Mouse (Mus musculus): Measurements from ENCODE around the gene Gm5678.

Gm5678 gene

DNA sequence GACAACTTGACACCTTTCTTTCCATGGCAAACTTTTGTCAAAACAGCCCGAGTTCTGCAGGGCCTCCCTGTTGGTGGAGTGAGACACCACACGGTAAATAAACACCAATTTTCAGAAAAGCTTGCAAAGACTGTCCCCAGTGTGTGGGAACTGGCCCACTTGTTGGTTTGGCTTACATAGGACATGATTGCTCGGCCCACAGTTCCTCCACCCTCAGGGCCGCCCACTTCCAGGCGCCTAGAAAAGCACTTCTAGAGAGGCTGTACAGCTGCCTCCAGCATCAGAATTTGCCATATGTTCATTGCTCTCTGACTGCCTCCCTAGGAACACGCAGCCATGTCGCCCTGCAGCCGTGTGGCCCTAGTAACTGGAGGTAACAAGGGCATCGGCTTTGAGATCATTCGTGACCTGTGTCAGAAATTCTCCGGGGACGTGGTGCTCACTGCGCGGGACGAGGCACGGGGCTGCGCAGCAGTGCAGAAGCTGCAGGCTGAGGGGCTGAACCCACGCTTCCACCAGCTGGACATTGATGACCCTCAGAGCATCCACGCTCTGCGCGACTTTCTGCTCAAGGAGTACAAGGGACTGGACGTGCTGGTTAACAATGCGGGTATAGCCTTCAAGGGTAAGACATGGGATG lies at the start of gene Gm5678:
Gene Gm5678, plus strand, starts transcription at position 337 of the 640 bp plus-strand sequence.
- no peak for DNase-seq

GRCm38 (mm10) chr16:93578346-93579005 lies 49.4 kb upstream of the Gm5678 start:
- DNase-seq: no peak

DNA sequence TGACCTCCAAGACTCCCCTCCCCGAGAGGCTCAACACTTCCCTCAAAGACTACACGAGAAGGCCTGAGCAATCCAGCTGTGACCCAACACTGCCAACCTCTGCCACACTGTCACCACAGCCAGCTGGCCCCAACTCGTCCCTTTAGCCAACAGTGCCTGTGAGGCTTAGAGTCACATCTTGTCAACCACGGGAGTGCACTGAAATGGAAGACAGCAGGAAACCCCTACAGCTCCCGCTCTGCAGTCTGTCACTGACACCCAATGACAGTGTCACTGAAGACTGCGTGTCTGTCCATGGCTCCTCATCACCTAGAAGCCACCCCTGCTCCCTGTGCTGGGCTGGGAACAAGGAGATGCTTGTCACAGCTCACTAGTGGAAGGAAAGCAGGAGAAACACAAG lies 46.8 kb upstream of the Gm5678 start:
- no peak for DNase-seq

DNA sequence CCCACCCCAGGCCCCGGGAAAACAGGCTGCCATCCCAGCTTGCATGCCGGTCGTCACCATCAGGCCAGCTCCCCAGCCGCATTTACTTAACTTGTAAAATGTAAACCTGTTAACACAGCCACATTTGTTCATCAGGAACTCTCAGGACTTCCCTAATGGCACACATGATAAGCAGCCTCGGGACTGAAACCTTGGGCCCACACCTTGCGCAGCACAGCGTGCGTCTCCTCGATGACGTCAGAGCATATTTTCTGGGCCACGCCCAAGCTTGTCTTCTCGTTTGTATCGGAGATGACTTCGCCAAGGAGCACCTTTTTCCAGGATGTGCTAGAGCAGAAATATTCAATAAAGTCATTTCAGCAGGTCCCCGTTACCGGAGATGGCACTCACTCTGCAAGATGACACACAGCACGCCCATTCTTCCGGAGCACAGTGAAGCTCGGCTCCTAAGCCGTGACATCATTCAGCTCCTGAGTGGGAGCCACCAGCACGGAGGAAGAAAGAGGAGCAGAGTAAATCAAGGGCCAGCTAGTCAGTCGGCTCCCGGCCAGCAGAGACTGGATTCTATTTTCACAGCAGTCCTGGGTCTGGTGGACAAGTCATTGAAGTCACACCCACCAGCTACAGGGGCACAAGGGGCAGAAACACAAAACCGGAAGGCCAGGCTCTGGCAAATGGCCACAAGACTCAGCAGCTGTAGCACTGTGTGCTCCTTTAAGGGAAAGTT lies 42.8 kb upstream of the Gm5678 start:
- DNase-seq: no peak

GRCm38 (mm10) chr16:93585703-93586205 lies 42.1 kb upstream of the Gm5678 start:
- DNase-seq: no peak

GRCm38 (mm10) chr16:93586382-93586781 lies 41.5 kb upstream of the Gm5678 start:
- no peak for DNase-seq

- no peak for DNase-seq
These were observed 39.6 kb upstream of the Gm5678 start for GRCm38 (mm10) chr16:93588281-93588680.

DNA sequence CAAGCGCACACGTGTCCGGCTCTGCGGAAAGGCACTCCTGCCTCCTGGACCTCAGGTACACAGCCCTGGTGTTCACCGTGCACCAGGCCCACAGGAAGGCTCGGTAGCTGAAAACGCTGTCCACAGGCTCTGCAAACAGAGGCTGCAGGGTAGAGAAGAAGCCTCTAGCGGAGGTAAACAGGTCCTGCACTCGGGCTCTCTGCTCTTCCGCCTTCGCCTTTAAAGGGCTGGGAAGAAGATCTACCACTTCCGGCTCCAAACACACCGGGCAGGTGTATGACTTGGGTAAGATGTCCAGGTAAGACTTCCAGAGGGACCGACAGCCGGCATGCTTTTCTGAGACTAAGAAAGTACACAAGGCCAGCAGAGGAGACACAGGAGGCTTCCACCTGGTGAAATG lies 37.0 kb upstream of the Gm5678 start:
- no peak for DNase-seq

DNA sequence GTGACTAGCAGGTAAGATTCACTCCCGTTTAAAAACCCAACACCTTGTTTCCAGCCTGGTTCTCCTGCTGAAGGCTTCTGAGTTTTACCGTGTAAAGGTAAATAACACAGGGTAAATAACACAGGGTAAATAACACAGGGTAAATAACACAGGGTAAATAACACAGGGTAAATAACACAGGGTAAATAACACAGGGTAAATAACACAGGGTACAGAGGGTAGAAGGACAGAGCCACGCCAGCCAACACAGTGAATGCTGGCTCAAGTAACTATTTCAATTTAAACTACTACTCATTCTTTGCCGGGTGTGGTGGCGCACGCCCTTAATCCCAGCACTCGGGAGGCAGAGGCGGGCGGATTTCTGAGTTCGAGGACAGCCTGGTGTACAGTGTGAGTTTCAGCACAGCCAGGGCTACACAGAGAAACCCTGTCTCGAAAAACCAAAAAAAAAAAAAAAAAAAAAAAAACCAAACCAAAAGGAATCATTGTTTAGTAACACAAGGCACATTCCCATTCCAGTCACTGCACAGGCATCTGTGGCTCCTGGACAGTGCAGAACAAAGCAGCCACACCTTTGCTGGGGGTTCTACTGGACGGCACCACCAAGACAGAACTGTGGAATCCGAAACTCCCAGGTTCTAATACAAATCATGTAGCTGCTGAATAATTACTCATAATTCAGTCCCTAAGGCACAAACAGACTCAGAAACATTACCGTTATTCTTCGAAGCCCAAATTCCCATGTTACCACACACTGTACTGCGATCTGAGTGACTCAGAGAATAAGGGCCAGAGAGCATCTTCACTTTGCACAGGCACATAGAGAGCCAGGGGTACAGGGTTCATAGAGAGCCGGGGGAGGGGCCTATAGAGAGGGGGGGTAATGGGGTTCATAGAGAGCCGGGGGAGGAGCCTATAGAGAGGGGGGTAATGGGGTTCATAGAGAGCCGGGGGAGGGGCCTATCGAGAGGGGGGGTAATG lies 36.2 kb upstream of the Gm5678 start:
- DNase-seq: no peak

- DNase-seq: no peak
These were observed 35.2 kb upstream of the Gm5678 start for GRCm38 (mm10) chr16:93592711-93593110.

DNA sequence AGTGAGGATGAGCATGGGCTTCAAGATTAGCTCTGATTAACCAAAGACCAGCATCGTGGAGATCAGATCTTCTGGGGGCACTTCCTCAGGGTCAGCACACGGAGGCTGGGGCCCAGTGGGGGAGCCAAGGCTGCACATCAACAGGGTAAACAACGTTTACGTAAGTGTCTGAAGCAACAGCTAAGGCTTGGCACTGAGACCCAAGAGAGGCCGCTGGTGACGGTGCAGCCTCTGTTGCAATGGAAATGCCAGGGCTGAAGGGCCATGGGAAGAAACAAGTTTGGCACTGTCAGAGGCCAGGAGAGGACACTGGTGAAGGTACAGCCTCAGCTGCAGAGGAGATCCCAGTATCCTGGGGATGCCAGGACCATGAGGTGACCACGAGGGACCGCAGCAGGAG lies 34.5 kb upstream of the Gm5678 start:
- no peak for DNase-seq

- no peak for DNase-seq
These were observed 33.4 kb upstream of the Gm5678 start for GRCm38 (mm10) chr16:93594448-93594847.

DNA sequence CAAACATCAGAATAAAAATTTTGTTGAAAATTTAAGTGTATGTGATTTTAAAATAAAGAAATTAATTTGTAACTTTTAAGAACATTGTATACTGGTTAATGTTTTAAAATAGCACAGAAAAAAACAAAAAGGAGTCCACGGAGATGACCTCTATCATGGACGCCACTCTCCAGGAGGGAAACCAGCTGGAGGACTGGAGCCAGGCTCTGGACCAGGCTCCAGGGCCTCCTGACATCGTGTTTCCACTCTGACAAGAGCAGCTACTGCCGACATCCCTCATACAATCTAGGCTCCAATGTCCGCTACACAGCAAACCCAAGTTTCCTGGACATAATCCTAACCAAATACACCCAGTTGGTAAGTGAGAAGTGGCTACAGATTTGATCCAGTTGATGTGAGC lies 32.1 kb upstream of the Gm5678 start:
- DNase-seq: no peak

GRCm38 (mm10) chr16:93596807-93597206 lies 31.1 kb upstream of the Gm5678 start:
- no peak for DNase-seq

DNA sequence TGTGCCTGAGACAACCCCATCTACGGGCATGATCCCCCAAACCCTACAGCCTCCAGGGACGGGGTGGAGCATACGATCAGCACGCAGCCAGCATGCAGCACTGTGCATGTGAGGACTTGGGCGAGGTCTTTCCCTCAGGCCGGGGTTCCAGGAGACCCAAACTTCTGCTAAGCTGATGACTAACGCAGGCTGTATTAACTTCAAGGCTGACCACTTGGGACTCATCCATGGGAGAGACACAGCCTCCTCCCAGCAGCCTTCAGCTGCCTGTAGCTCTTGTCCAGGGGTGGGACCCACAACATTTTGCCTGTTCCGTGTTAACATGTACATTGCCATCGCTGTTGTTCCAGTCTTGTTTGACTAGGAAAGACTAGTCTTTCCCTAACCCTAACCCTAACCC lies 30.3 kb upstream of the Gm5678 start:
- no peak for DNase-seq

DNA sequence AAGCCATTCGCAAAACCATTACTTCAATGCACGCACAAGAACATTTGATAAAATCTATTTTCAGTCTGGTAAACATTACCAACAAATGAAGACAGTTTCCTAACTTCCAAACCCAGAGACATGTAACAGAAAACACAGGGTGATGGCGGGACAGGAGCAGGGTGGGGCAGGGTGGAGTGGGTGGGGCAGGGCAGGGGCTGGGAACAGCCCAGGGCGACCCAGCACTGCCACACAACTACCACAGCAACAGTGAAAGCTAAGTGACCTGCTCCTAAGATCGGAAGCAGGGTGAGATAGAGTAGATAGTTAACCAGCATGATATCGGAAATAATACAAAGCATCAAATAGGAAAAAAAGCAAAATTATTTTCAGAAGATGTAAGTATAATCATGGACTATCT lies 28.4 kb upstream of the Gm5678 start:
- no peak for DNase-seq

- peak; percentile 94 to 96 for DNase-seq
These were observed 24.3 kb upstream of the Gm5678 start, which contains the start of gene Setd4 for GRCm38 (mm10) chr16:93603439-93604212. Gene Setd4 (minus strand): TSS chr16:93604063.

- peak; percentile 20 to 34 for DNase-seq
These were observed 23.4 kb upstream of the Gm5678 start for GRCm38 (mm10) chr16:93604481-93604969.

DNA sequence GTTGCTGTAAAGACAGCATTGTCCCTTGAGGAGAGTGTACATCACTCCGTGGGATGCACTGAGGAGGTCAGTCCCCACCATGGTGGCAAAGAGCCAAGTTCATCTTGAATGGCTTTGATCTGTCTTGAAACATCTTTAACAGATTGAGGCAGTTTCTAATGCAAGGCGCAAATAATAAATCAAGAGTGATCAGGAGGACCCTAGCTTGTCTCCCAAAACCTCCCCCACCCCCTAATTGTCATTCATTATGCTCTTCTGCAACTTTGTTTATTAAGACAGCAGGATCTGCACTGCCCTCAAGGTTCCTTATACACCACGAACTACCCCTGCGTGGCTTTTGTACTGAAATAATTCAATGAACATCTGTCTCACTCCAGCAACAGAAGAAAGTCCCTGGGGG lies 22.3 kb upstream of the Gm5678 start, which contains the start of gene Cbr1:
Gene Cbr1, plus strand, starts transcription at position 301 of the 400 bp plus-strand sequence.
- no peak for DNase-seq

- DNase-seq: no peak
These were observed 21.8 kb upstream of the Gm5678 start for GRCm38 (mm10) chr16:93606146-93606545.

DNA sequence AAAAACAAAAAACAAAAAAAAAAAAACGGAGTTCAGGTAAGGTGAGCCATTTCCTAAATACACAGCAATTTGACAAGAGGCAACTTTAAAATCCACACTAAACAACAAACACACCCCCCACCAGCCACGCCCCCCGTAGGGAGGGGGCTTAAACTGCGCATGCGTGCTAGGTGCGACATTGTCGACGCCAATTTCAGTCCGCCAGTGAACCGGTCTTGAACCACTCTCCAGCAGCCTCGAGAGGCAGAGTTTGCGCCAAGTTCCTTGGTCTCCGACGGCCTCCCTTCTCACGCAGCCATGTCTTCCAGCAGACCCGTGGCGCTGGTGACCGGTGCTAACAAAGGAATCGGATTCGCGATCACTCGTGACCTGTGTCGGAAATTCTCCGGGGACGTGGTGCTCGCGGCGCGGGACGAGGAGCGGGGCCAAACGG lies 20.2 kb upstream of the Gm5678 start:
- DNase-seq: peak; percentile 80 to 83

Data from cerebellum, postnatal 36 days (tissue).